Mouse (Mus musculus) neural tube, embryonic 11.5 days (tissue): Measurements from ENCODE around the gene Cmip. TPM values are rescaled to one million over a fixed set of nuclear protein-coding genes. Genes with fewer than 3 reads are reported as not detected.

ENCODE experiments used
- ATAC-seq: fragments of 200-750 bp; cut with Nextera tagmentation; 2 replicates; pipeline ENCODE4 v1.8.0; 2017; ENCODE audit warnings: moderate number of reproducible peaks, mild to moderate bottlenecking, moderate TSS enrichment, moderate library complexity; ENCODE audit not compliant: insufficient read depth, low FRiP score, low TSS enrichment
- DNase-seq: peaks from one replicate; pipeline ENCODE4 v3.0.0-alpha.2; 2015; ENCODE audit warnings: low spot score
- H3K27ac ChIP-seq: fragments of 300-500 bp; sonication (generic); 2 replicates; pipeline ENCODE4 v1.5.1; 2014; ENCODE audit warnings: low read depth, mild to moderate bottlenecking, low read length
- H3K27me3 ChIP-seq: fragments of 300-500 bp; sonication (generic); 2 replicates; pipeline ENCODE4 v1.6.1; 2014; ENCODE audit warnings: mild to moderate bottlenecking, low read length, mixed read lengths; ENCODE audit not compliant: control insufficient read depth, insufficient read depth
- H3K36me3 ChIP-seq: fragments of 300-500 bp; sonication (generic); 2 replicates; pipeline ENCODE4 v1.6.1; 2014; ENCODE audit warnings: mild to moderate bottlenecking, low read length, moderate library complexity, mixed read lengths; ENCODE audit not compliant: control insufficient read depth, insufficient read depth
- H3K4me1 ChIP-seq: fragments of 300-500 bp; sonication (generic); 2 replicates; pipeline ENCODE4 v1.6.1; 2014; ENCODE audit warnings: low read length, mixed read lengths; ENCODE audit not compliant: control insufficient read depth, insufficient read depth
- H3K4me2 ChIP-seq: fragments of 300-500 bp; sonication (generic); 2 replicates; pipeline ENCODE4 v1.6.1; 2014; ENCODE audit warnings: low read depth, mild to moderate bottlenecking, moderate library complexity
- H3K4me3 ChIP-seq: fragments of 300-500 bp; sonication (generic); 2 replicates; pipeline ENCODE4 v1.5.1; 2014; ENCODE audit warnings: low read depth, low read length
- H3K9ac ChIP-seq: fragments of 300-500 bp; sonication (generic); 2 replicates; pipeline ENCODE4 v1.6.1; 2014; ENCODE audit warnings: mild to moderate bottlenecking, low read length
- H3K9me3 ChIP-seq: fragments of 300-500 bp; sonication (generic); 2 replicates; pipeline ENCODE4 v1.6.1; 2016; ENCODE audit warnings: low read length; ENCODE audit not compliant: control insufficient read depth
- WGBS: fragments of 180-500 bp; shearing (Covaris S2); extraction: QIAGEN DNeasy Blood & Tissue Kit; methylation state at CpG from one replicate; pipeline ENCODE4 v1.1.7; 2014; 5-methylcytosine and 5-hydroxymethylcytosine counted together
- polyA plus RNA-seq: library from polyadenylated mRNA; unstranded; fragments of >200 nt; fragmentation: Nextera tagmentation; extraction: Ambion mirVana; gene quantifications from 2 replicates; pipeline ENCODE4 v1.2.1, GENCODE M21; 2014

Cmip gene
- polyA plus RNA-seq, 1 experiment from 2014 or later: 56.7 TPM

DNA sequence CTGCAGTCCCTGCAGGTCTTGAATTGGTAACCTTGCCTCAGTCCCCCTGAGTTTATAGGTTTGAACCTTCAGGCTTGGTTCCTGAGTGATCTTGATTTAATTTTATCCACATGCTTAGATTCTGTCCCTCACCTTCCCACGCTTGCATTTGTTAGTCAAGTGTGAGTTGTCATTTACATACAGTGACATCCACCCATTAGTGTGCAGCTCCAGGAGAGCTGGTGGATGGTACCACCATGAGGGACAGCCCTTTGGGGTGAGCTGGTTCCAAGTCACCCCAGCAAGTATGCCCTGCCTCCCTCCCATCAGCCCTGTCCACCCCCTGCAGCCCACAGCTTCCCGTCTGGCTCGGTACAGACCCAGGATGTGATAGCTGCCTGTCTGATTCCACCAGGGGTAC is 117.2 kb downstream of the Cmip start:
- no peaks in the 10 kb centered on the region for H3K27me3 ChIP-seq
- no peak overlapping the region for H3K4me3 ChIP-seq
- no peak overlapping the region for H3K9ac ChIP-seq
- H3K36me3 ChIP-seq: no peaks in the 10 kb centered on the region
- ATAC-seq (no peak), DNase-seq (no peak)
- H3K27ac ChIP-seq: no peak overlapping the region
- 80% methylated on average over 3 of the region's 3 CpGs for WGBS
- peaks cover 17% of the 10 kb centered on the region for H3K4me1 ChIP-seq
- H3K9me3 ChIP-seq: no peaks in the 10 kb centered on the region
- H3K4me2 ChIP-seq: no peak overlapping the region

DNA sequence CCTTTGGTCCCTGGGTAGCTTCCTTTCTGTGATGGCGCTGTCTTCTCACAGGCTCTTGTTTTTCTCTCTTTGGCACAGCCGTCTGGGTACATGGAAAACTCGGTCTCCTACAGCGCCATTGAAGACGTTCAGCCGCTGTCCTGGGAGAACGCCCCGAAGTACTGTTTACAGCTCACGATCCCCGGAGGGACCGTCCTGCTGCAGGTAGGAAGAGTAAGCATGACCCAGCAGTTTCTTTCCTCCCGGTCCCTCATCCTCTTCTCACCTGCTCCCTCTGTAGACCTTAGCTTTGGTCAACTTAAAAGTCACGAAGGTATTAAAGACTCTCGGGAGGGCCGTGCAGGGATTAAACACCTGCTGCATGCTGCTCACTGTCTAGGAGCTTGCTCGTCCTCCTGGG is 120.1 kb downstream of the Cmip start:
- H3K4me1 ChIP-seq: peaks cover 2% of the 10 kb centered on the region; the same call in 1 of the 2 replicates
- H3K9me3 ChIP-seq: no peaks in the 10 kb centered on the region
- no peak overlapping the region for H3K4me2 ChIP-seq
- H3K9ac ChIP-seq: no peak overlapping the region
- no peak overlapping the region for H3K27ac ChIP-seq
- DNase-seq (no peak), ATAC-seq (no peak)
- 66% methylated on average over 16 of the region's 16 CpGs for WGBS
- no peaks in the 10 kb centered on the region for H3K36me3 ChIP-seq
- H3K27me3 ChIP-seq: no peaks in the 10 kb centered on the region
- H3K4me3 ChIP-seq: no peak overlapping the region

DNA sequence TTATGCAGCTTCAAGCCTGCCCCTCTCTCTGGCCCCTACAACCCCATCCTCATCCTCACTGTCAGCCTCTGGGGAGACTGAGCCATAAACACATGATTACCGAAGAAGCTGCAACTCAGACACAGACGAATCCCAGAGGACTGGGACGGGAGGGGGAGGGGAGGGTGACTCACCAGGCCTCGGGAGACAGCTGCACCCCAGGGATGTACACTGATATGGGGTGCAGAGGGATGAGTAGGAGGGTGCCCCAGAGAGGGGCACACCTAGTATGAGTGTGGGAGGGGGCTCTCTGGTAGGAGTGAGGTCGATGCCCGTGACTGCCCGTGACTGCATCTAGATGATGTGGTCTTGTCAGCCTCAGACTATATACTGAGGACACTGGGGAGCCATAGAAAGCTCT is 121.8 kb downstream of the Cmip start:
- WGBS: 67% methylated on average over 7 of the region's 7 CpGs
- no peak overlapping the region for H3K9ac ChIP-seq
- no peaks in the 10 kb centered on the region for H3K9me3 ChIP-seq
- no peak for DNase-seq
- no peaks in the 10 kb centered on the region for H3K4me1 ChIP-seq
- H3K27me3 ChIP-seq: no peaks in the 10 kb centered on the region
- H3K27ac ChIP-seq: no peak overlapping the region
- no peak overlapping the region for H3K4me2 ChIP-seq
- ATAC-seq: no peak
- H3K36me3 ChIP-seq: no peaks in the 10 kb centered on the region
- no peak overlapping the region for H3K4me3 ChIP-seq

DNA sequence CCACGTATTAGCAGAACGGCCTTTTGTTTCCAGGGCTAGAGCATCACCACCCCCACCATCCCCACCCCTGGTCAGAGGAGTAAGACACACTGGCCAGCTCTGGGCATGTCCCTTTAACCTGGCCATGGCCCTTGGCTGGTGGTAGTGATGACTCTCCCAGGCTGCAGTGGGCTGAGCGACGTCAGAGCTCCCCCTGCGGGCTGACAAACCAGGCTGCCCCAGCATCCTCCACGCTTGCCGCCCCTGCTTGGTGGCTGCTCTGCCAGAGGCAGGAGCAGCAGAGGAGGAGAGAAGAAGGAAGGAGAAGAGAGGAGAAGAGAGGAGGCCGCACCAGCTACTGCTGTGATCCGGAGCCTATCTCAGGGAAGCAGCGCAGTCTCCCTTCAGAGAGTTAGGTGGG is 122.3 kb downstream of the Cmip start:
- H3K27ac ChIP-seq: no peak overlapping the region
- H3K4me3 ChIP-seq: no peak overlapping the region
- 57% methylated on average over 10 of the region's 10 CpGs for WGBS
- no peak overlapping the region for H3K4me2 ChIP-seq
- no peaks in the 10 kb centered on the region for H3K9me3 ChIP-seq
- H3K4me1 ChIP-seq: no peaks in the 10 kb centered on the region
- ATAC-seq (no peak; the same call in 1 of the 2 replicates), DNase-seq (no peak)
- no peaks in the 10 kb centered on the region for H3K36me3 ChIP-seq
- no peaks in the 10 kb centered on the region for H3K27me3 ChIP-seq
- no peak overlapping the region for H3K9ac ChIP-seq

DNA sequence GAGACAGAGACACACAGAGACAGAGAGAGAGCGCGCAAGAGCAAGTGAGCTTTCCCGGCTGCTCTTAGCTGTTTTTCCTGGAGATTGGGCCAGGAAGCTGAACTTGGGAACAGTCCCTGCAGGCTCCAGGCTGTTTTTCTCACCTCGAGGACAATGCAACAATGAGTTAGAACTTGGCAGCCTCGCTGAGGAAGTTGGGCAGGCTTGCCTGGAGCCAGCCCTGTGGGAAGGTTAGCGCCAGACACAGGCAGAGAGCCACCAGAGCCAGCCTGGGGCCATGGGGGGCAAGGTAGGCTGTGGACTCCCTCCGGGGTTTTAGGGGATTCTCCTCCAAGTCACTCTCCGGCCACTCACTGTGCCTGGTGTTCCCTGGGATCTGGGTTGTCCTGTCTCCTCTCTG is 123.9 kb downstream of the Cmip start:
- H3K4me1 ChIP-seq: no peaks in the 10 kb centered on the region
- H3K4me2 ChIP-seq: no peak overlapping the region
- H3K36me3 ChIP-seq: no peaks in the 10 kb centered on the region
- no peak overlapping the region for H3K4me3 ChIP-seq
- H3K9ac ChIP-seq: no peak overlapping the region
- DNase-seq: no peak
- no peaks in the 10 kb centered on the region for H3K27me3 ChIP-seq
- WGBS: 75% methylated on average over 8 of the region's 8 CpGs
- no peak for ATAC-seq
- H3K27ac ChIP-seq: no peak overlapping the region
- no peaks in the 10 kb centered on the region for H3K9me3 ChIP-seq

DNA sequence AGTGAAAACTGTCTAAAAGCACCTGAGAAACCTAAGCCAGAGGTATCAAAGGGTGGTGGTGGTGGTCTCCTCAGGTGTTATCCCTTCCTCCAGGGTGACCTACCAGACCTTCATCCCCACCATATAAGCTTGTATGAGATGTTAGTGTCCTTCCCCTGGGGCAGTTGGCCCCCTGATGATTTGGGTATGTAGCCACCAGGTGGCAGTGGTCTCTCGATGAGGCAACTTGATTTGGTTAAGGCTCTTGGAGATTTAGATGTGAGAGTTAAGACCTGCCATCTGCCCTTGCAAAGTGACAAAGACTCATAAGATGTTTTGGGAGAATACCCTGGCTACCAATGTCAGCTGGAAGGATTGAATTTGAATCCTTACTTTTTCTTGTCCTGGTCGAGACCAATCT is 129.3 kb downstream of the Cmip start:
- Histone ChIP-seq H3K36me3 (no peaks in the 10 kb centered on the region), H3K27ac (no peak overlapping the region), H3K4me3 (no peak overlapping the region), H3K4me1 (no peaks in the 10 kb centered on the region), H3K4me2 (no peak overlapping the region), H3K9me3 (no peaks in the 10 kb centered on the region), H3K27me3 (no peaks in the 10 kb centered on the region), H3K9ac (no peak overlapping the region)
- 84% methylated on average over 2 of the region's 2 CpGs for WGBS
- DNase-seq (peak; percentile 17), ATAC-seq (no peak)

DNA sequence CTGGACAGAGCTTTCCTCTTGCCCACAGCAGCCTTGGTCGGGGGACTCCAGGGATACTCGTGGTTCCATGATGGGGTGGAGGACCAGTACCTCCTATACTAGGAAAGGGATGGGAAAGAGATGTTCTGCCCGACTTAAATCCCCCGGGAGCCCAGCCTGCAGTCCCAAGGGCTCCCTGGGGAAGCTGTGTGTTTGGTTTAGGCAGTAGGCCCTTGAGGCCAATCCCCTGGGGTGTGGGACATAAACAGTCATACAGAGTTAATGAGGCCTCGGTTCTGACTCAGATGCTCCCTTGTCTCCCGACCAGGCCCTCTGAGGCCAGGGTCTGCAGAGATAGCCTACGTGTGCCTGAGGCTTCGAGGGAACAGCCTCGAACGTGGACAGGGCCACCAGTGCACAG is 130.8 kb downstream of the Cmip start:
- WGBS: 47% methylated on average over 10 of the region's 10 CpGs
- Histone ChIP-seq H3K27me3 (no peaks in the 10 kb centered on the region), H3K27ac (no peak overlapping the region), H3K36me3 (no peaks in the 10 kb centered on the region), H3K4me2 (no peak overlapping the region), H3K4me1 (no peaks in the 10 kb centered on the region), H3K9me3 (no peaks in the 10 kb centered on the region), H3K9ac (no peak overlapping the region), H3K4me3 (no peak overlapping the region)
- DNase-seq (no peak), ATAC-seq (no peak)

DNA sequence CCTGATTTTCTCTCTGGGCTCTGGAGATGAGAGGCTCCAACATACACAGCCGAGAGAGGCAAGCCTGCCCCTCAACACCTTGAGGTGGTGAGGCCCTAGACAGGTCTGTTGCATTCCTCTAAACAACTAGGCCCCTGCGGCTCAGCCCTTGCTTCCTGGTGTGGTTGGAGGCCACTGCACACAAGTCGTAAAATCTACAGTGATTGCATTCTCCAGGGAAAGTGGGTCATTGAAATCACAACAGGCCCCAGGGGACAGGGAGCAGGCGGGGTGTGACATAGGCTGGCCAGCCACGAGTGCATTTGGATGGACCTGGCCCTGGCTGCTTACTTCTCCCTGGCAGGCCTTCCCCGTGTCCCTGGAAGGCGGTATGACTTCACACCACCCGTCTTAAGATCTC is 131.5 kb downstream of the Cmip start:
- Histone ChIP-seq H3K9ac (no peak overlapping the region), H3K27ac (no peak overlapping the region), H3K4me3 (no peak overlapping the region), H3K36me3 (no peaks in the 10 kb centered on the region), H3K9me3 (no peaks in the 10 kb centered on the region), H3K27me3 (no peaks in the 10 kb centered on the region), H3K4me2 (no peak overlapping the region), H3K4me1 (no peaks in the 10 kb centered on the region)
- no peak for DNase-seq
- ATAC-seq: no peak
- WGBS: 47% methylated on average over 8 of the region's 8 CpGs

DNA sequence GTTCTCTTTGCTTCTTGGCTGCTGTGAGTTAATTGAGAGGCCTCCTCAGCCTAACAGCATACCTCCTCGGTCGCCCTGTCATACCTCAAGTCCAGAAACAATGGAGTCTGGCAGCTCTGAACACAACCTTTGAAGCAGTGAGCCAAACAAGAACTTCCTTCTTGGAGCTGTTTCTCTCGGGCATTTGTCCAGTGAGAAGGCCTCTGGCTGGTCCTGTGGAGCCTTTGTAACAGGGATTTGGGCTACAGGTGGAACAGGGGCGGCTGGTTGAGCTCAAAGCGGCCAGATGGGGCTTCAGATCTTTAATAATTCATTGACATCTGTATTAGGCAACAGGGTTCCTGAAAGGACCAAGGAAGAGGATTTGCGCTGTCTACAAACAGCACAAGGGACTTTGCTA is 137.0 kb downstream of the Cmip start:
- ATAC-seq (no peak), DNase-seq (no peak)
- H3K27ac ChIP-seq: no peak overlapping the region
- H3K9ac ChIP-seq: no peak overlapping the region
- H3K4me2 ChIP-seq: no peak overlapping the region
- no peaks in the 10 kb centered on the region for H3K9me3 ChIP-seq
- no peaks in the 10 kb centered on the region; the same call in 1 of the 2 replicates for H3K36me3 ChIP-seq
- WGBS: 79% methylated on average over 6 of the region's 6 CpGs
- H3K4me3 ChIP-seq: no peak overlapping the region
- no peaks in the 10 kb centered on the region for H3K27me3 ChIP-seq
- H3K4me1 ChIP-seq: no peaks in the 10 kb centered on the region
